Mouse (Mus musculus) kidney, postnatal 36 days (tissue): ENCODE measurements at regions not wholly inside any gene's neighbourhood (a gene's known extent, or its start where the extent isn't known, plus 50 kb on each side); places are given as distances from the start of the nearest gene placed in this dataset.
"Not testable (repeated sequence)": the region's sequence is repeated elsewhere in the genome, so short reads cannot be mapped to it uniquely, and the experiment has no call there.

ENCODE experiments used
- DNase-seq, 2 experiments: peaks; one replicate each; pipeline ENCODE4 v3.0.0; 2021 to 2022; ENCODE audit warnings: mixed read lengths in 2 of 2

- no peak for DNase-seq
Measured at GRCm38 (mm10) chr3:33440905-33441304, 297.9 kb upstream of the Pex5l start.

- DNase-seq: no peak
Measured at GRCm38 (mm10) chr3:33440500-33440899, 297.5 kb upstream of the Pex5l start.

GRCm38 (mm10) chr3:33416922-33417321 lies 273.9 kb upstream of the Pex5l start:
- DNase-seq: no peak

GRCm38 (mm10) chr3:33416321-33416720 lies 273.3 kb upstream of the Pex5l start:
- DNase-seq: no peak

- DNase-seq: no peak
Measured at GRCm38 (mm10) chr3:33401904-33402303, 258.9 kb upstream of the Pex5l start.

- DNase-seq: no peak
Measured at GRCm38 (mm10) chr3:33399321-33399720, 256.3 kb upstream of the Pex5l start.

- no peak for DNase-seq
Measured at GRCm38 (mm10) chr3:33398326-33398725, 255.3 kb upstream of the Pex5l start.

GRCm38 (mm10) chr3:33397217-33397616 lies 254.2 kb upstream of the Pex5l start:
- no peak for DNase-seq

GRCm38 (mm10) chr3:33392541-33392822 lies 249.4 kb upstream of the Pex5l start:
- no peak for DNase-seq

- DNase-seq: no peak
Measured at GRCm38 (mm10) chr3:33391765-33392540, 248.9 kb upstream of the Pex5l start.

- no peak for DNase-seq
Measured at GRCm38 (mm10) chr3:33388171-33388570, 245.1 kb upstream of the Pex5l start.

- DNase-seq: no peak
Measured at GRCm38 (mm10) chr3:33383622-33384021, 240.6 kb upstream of the Pex5l start.

- DNase-seq: no peak
Measured at GRCm38 (mm10) chr3:33379604-33380003, 236.6 kb upstream of the Pex5l start.

- no peak for DNase-seq
Measured at GRCm38 (mm10) chr3:33375161-33375560, 232.1 kb upstream of the Pex5l start.

GRCm38 (mm10) chr3:33372806-33373205 lies 229.8 kb upstream of the Pex5l start:
- DNase-seq: no peak

GRCm38 (mm10) chr3:33363521-33363920 lies 220.5 kb upstream of the Pex5l start:
- no peak for DNase-seq

- no peak for DNase-seq
Measured at GRCm38 (mm10) chr3:33360030-33360429, 217.0 kb upstream of the Pex5l start.

- no peak for DNase-seq
Measured at GRCm38 (mm10) chr3:33353860-33354259, 210.8 kb upstream of the Pex5l start.

- no peak for DNase-seq
Measured at GRCm38 (mm10) chr3:33350986-33351385, 207.9 kb upstream of the Pex5l start.

- no peak for DNase-seq
Measured at GRCm38 (mm10) chr3:33334056-33334455, 191.0 kb upstream of the Pex5l start.

- not testable (repeated sequence) for DNase-seq
Measured at GRCm38 (mm10) chr3:33317691-33318090, 174.6 kb upstream of the Pex5l start.

GRCm38 (mm10) chr3:33312230-33312825 lies 169.3 kb upstream of the Pex5l start:
- DNase-seq: no peak

- DNase-seq: peak in 1 of 2 experiments; percentile 15
Measured at GRCm38 (mm10) chr3:33308212-33308611, 165.2 kb upstream of the Pex5l start.

GRCm38 (mm10) chr3:33306169-33306568 lies 163.1 kb upstream of the Pex5l start:
- DNase-seq: no peak

- DNase-seq: no peak
Measured at GRCm38 (mm10) chr3:33305756-33306155, 162.7 kb upstream of the Pex5l start.
